Mouse (Mus musculus) kidney, adult 2 months (tissue): ENCODE data around the gene Gas2. TPM values are rescaled to one million over a fixed set of nuclear protein-coding genes. Genes with fewer than 3 reads are reported as not detected.
A peak's percentile ranks its signal among the peaks of the same experiment; 100 is the strongest.

ENCODE experiments used
- DNase-seq: peaks from one replicate; pipeline ENCODE4 v3.0.0; 2021
- H3K27ac ChIP-seq: fragments of 200-500 bp; 2 replicates; pipeline ENCODE4 v1.5.1; 2012; ENCODE audit warnings: low read depth, low read length, control low read depth, inconsistent platforms; ENCODE audit not compliant: insufficient read depth
- H3K27me3 ChIP-seq: fragments of 200-500 bp; replicated peaks from 2 replicates; pipeline ENCODE4 v1.6.1; 2012; ENCODE audit warnings: mild to moderate bottlenecking, moderate library complexity, low read length, inconsistent platforms; ENCODE audit not compliant: control insufficient read depth, insufficient read depth
- H3K36me3 ChIP-seq: fragments of 200-500 bp; 2 replicates; pipeline ENCODE4 v1.6.1; 2012; ENCODE audit warnings: mild to moderate bottlenecking, moderate library complexity, low read length, inconsistent platforms; ENCODE audit not compliant: control insufficient read depth, insufficient read depth
- H3K4me1 ChIP-seq: fragments of 200-500 bp; 2 replicates; pipeline ENCODE4 v1.6.1; 2011; ENCODE audit warnings: low read length; ENCODE audit not compliant: control insufficient read depth, insufficient read depth
- H3K4me3 ChIP-seq: fragments of 200-500 bp; 2 replicates; pipeline ENCODE4 v1.5.1; 2011; ENCODE audit warnings: mild to moderate bottlenecking, low read depth, low read length, control low read depth; ENCODE audit not compliant: insufficient read depth
- CTCF ChIP-seq: fragments of 200-500 bp; conservative IDR thresholded peaks from 2 replicates; pipeline ENCODE4 v1.5.1; 2011; ENCODE audit warnings: low read depth, mild to moderate bottlenecking, control low read depth, low read length, moderate library complexity, mixed read lengths; ENCODE audit not compliant: insufficient read depth, insufficient read length
- POLR2A ChIP-seq: fragments of 200-500 bp; IDR thresholded peaks from one replicate; pipeline ENCODE4 v1.6.1; 2011; ENCODE audit warnings: low read depth, low read length, control low read depth
- WGBS: fragments of 180-500 bp; shearing (Covaris S2); methylation state at CpG from one replicate; pipeline ENCODE4 v1.1.7; 2018; 5-methylcytosine and 5-hydroxymethylcytosine counted together
- polyA plus RNA-seq: library from polyadenylated mRNA; depleted of rRNA; stranded (reverse); fragments of >200 nt; gene quantifications from 2 replicates; pipeline ENCODE4 v1.2.3, GENCODE M21; 2012

The Gas2 gene
- polyA plus RNA-seq, 1 experiment: 120 TPM

DNA sequence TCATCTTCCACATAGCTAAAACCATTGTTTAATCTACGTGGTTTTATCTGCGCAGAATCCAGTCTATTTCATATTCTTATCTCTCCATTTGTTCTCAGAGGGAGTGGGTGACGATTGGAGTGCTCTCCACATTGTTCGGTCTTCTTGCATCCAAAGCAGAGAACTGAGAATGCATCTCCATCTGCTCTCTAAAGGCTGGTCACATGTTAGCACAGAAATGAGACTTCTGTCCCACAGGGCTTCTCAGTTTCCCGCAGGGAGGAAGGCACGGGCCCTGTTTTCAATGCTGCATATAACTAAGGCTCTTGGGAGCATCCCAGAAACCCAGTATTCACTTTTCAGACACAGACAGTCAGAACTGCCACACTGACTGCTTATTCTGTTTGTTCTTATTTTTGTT lies 123.9 kb downstream of the Gas2 start:
- TF ChIP-seq CTCF (no peak), POLR2A (no peak)
- 87% methylated on average over 6 of the region's 6 CpGs for WGBS
- H3K27ac ChIP-seq: no peak overlapping the region

GRCm38 (mm10) chr7:51986909-51987308 lies 125.1 kb downstream of the Gas2 start:
- TF ChIP-seq CTCF: no peak
- TF ChIP-seq POLR2A: no peak
- H3K27me3 ChIP-seq: no peaks in the 10 kb centered on the region
- no peak overlapping the region for H3K27ac ChIP-seq
- WGBS: 54% methylated on average over 6 of the region's 6 CpGs
- DNase-seq: no peak
- no peaks in the 10 kb centered on the region for H3K4me1 ChIP-seq
- H3K4me3 ChIP-seq: no peak overlapping the region
- H3K36me3 ChIP-seq: no peaks in the 10 kb centered on the region; the same call in 1 of the 2 replicates

More for the DNA sequence above, 123.9 kb downstream of the Gas2 start:
- H3K4me3 ChIP-seq: no peak overlapping the region
- DNase-seq: no peak
- no peaks in the 10 kb centered on the region; the same call in 1 of the 2 replicates for H3K36me3 ChIP-seq
- H3K27me3 ChIP-seq: no peaks in the 10 kb centered on the region
- H3K4me1 ChIP-seq: no peaks in the 10 kb centered on the region

- 76% methylated on average over 3 of the region's 3 CpGs for whole genome bisulfite sequencing
- Histone ChIP-seq H3K4me1 (no peaks in the 10 kb centered on the region), H3K4me3 (no peak overlapping the region), H3K36me3 (no peaks in the 10 kb centered on the region; the same call in 1 of the 2 replicates), H3K27ac (no peak overlapping the region), H3K27me3 (no peaks in the 10 kb centered on the region)
- no peak for DNase-seq
- TF ChIP-seq POLR2A: no peak
- no peak for TF ChIP-seq CTCF
Measured at GRCm38 (mm10) chr7:51991020-51991419, 129.2 kb downstream of the Gas2 start.

DNA sequence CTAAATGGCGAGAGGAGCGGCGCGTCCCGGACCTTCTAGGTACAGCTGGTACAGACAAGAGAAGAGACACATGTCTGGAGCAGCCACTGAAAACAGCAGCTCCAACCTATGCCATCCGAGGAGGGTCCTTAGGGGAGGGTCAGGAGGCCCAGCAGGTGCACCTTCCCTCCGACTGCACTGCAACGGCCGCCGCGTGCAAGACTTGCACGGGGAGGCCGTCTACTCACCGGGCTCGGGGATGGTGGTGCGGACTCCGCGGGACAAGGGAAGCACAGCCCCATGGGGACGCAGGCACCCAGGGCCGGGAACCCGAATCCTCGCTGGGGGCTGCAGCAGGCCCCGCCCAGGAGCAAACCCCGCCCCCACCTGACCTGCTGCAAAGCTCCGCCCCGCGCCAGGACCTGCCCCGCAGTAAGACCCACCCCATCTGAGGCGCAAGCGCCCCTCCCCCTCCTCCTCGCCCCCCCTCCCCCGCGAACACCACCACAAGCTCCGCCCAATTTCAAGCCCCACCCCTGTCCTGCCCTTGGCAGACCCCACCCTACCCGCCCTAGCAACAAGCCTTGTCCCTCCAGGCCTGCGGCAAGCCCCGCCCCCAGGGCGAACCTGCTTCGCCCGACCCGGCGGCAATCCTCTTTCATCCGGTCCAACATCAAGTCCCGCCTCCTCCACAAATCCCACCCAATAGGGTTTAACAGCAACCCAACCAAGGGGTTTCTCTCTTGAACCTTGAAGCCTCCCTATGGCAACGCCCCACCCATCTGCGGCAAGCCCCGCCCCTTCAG lies 143.9 kb downstream of the Gas2 start, which contains the start of gene Svip:
Svip (minus strand) TSS at position 508 of the 785 bp plus-strand sequence.
- H3K27me3 ChIP-seq: no peaks in the 10 kb centered on the region
- 2% methylated on average over 43 of the region's 47 CpGs for WGBS
- peak; percentile 99 for DNase-seq
- no peaks in the 10 kb centered on the region for H3K4me1 ChIP-seq
- no peak for TF ChIP-seq POLR2A
- TF ChIP-seq CTCF: no peak
- H3K4me3 ChIP-seq: peak within 1 kb of the TSS; percentile 83
- no peaks in the 10 kb centered on the region for H3K36me3 ChIP-seq
- H3K27ac ChIP-seq: peak within 1 kb of the TSS; percentile 94

- H3K36me3 ChIP-seq: no peaks in the 10 kb centered on the region
- WGBS: 1% methylated on average over 9 of the region's 9 CpGs
- TF ChIP-seq POLR2A: no peak
- no peak for TF ChIP-seq CTCF
Measured at GRCm38 (mm10) chr7:52006296-52006630, 144.4 kb downstream of the Gas2 start.

GRCm38 (mm10) chr7:52007138-52007537 lies 145.3 kb downstream of the Gas2 start:
- Histone ChIP-seq H3K4me3 (no peak overlapping the region), H3K27me3 (no peaks in the 10 kb centered on the region), H3K36me3 (no peaks in the 10 kb centered on the region), H3K4me1 (no peaks in the 10 kb centered on the region), H3K27ac (no peak overlapping the region)
- TF ChIP-seq CTCF (no peak), POLR2A (no peak)
- DNase-seq: no peak
- 84% methylated on average over 2 of the region's 2 CpGs for WGBS

More at GRCm38 (mm10) chr7:52006296-52006630, 144.4 kb downstream of the Gas2 start:
- Histone ChIP-seq H3K4me3 (peak overlapping the region; percentile 83), H3K27me3 (no peaks in the 10 kb centered on the region), H3K27ac (peak overlapping the region; percentile 94; the same call in 1 of the 2 replicates), H3K4me1 (no peaks in the 10 kb centered on the region)
- DNase-seq: no peak

- H3K27ac ChIP-seq: no peak overlapping the region
- no peak for TF ChIP-seq CTCF
- TF ChIP-seq POLR2A: no peak
- 78% methylated on average over 7 of the region's 7 CpGs for WGBS
- H3K27me3 ChIP-seq: no peaks in the 10 kb centered on the region
- no peaks in the 10 kb centered on the region for H3K4me1 ChIP-seq
- H3K4me3 ChIP-seq: no peak overlapping the region
- DNase-seq: no peak
- no peaks in the 10 kb centered on the region for H3K36me3 ChIP-seq
Measured at GRCm38 (mm10) chr7:52013457-52013856, 151.6 kb downstream of the Gas2 start.
